Mouse (Mus musculus) ES-Bruce4 (cell line): ENCODE data around the gene Atg10.

ENCODE experiments used
- CTCF ChIP-seq: IDR thresholded peaks from one replicate; pipeline ENCODE4 v1.8.1; 2011; ENCODE audit warnings: low read depth, low read length
- EP300 ChIP-seq: IDR thresholded peaks from 2 replicates; pipeline ENCODE4 v1.6.1; 2011; ENCODE audit warnings: low read depth, low read length; ENCODE audit not compliant: insufficient read depth
- POLR2A ChIP-seq: IDR thresholded peaks from one replicate; pipeline ENCODE4 v1.8.1; 2011; ENCODE audit warnings: low read length; ENCODE audit not compliant: insufficient read depth

DNA sequence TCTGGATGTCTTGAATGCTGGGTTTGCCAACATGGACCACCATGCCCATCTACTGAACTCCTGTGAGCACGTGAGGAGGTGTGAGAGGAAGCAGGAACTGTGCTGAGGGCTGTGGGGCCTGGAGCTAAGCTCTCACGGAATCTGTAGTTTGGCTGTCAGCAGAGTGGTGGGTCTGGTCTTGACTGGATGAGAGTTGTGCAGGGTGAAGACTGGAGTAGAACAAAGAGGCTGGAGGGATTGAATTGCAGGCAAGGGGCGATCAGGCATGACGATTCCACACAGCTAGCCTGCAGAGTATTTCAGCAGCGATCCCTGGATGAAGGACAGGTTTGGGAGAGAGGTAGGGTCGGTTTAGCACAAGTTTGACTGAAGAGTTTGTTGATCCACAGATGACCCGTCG is 10.8 kb downstream of the Atg10 start:
- TF ChIP-seq EP300 = no peak
- TF ChIP-seq POLR2A = no peak
- TF ChIP-seq CTCF = no peak
